Mouse (Mus musculus): ENCODE measurements around the gene Prkca.

- TF ChIP-seq CTCF (IDR thresholded peaks at IDR 0.05; ENCODE audit: extremely low read depth, insufficient read depth, low read length) = no peak
- TF ChIP-seq POLR2A (IDR thresholded peaks at IDR 0.05; ENCODE audit: extremely low read depth, insufficient read depth, low read length) = no peak
These were observed 193.3 kb downstream of the Prkca start for GRCm38 (mm10) chr11:108150410-108150809.
